Comparison of ENCODE assay signal across 8 mouse cellular contexts in genomic region chr1:119052631-119053177, GRCm38 (mm10). TPM values are rescaled to one million over a fixed set of nuclear protein-coding genes. Genes with fewer than 3 reads are reported as not detected.
DNase-seq lines count a peak whose midpoint lies in the region; ATAC-seq lines count a peak whose summit lies in the region.

No protein-coding gene starts in this region.

- H3K9me3 ChIP-seq in hindbrain, embryonic 15.5 days = no peaks in the 10 kb centered on the region
- no peaks in the 10 kb centered on the region for H3K9me3 ChIP-seq in midbrain, embryonic 13.5 days

- WGBS in hindbrain, embryonic 15.5 days = 1% methylated on average over 31 of the region's 33 CpGs
- WGBS in midbrain, embryonic 13.5 days = under 1% methylated on average over 33 of the region's 33 CpGs

- H3K36me3 ChIP-seq in hindbrain, embryonic 15.5 days = no peaks in the 10 kb centered on the region
- no peaks in the 10 kb centered on the region for H3K36me3 ChIP-seq in midbrain, embryonic 13.5 days

- H3K27me3 ChIP-seq in hindbrain, embryonic 15.5 days = peaks cover 36% of the 10 kb centered on the region
- peaks cover 38% of the 10 kb centered on the region for H3K27me3 ChIP-seq in midbrain, embryonic 13.5 days

- peak; percentile 32 for DNase-seq in adrenal gland, postnatal 14 days
- DNase-seq in adrenal gland, adult 8-10 months = no peak
- DNase-seq in thymus, postnatal 4 days = peak; percentile 15
- DNase-seq in thymus, adult 18-20 months = no peak
- DNase-seq in layer of hippocampus, adult 11-12 months (ENCODE audit: low spot score) = no peak
- no peak for DNase-seq in layer of hippocampus, postnatal 14 days (ENCODE audit: low spot score in 2 of 2)

- H3K4me3 ChIP-seq in hindbrain, embryonic 15.5 days = peak overlapping the region; percentile 49
- H3K4me3 ChIP-seq in midbrain, embryonic 13.5 days (replicated peaks) = peak overlapping the region; percentile 57

- peak overlapping the region; percentile 91 for H3K4me2 ChIP-seq in hindbrain, embryonic 15.5 days
- peak overlapping the region; percentile 93 for H3K4me2 ChIP-seq in midbrain, embryonic 13.5 days (replicated peaks)

- H3K27ac ChIP-seq in hindbrain, embryonic 15.5 days (replicated peaks) = peak overlapping the region; percentile 77
- peak overlapping the region; percentile 83 for H3K27ac ChIP-seq in midbrain, embryonic 13.5 days

- peaks cover 61% of the 10 kb centered on the region for H3K4me1 ChIP-seq in hindbrain, embryonic 15.5 days (replicated peaks)
- peaks cover 66% of the 10 kb centered on the region for H3K4me1 ChIP-seq in midbrain, embryonic 13.5 days (replicated peaks)

- H3K9ac ChIP-seq in hindbrain, embryonic 15.5 days = peak overlapping the region; percentile 37
- peak overlapping the region; percentile 74 for H3K9ac ChIP-seq in midbrain, embryonic 13.5 days (replicated peaks)

- no peak for ATAC-seq in hindbrain, embryonic 15.5 days (ENCODE audit: low FRiP score, low read depth)
- 0 out of 2 replicates have a peak, but pooled peaks have one; percentile 1 for ATAC-seq in midbrain, embryonic 13.5 days

RNA-seq across cellular contexts. Expression of gene Gli2, which starts 0.7 kb away (rescaled TPM):
- 1.5 and 2.3 TPM in 2 replicates for total RNA-seq in adrenal gland, postnatal 14 days (2021)
- total RNA-seq in adrenal gland, adult 8-10 months (2022) = 1 to 10 TPM in 3 of 4 experiments, under 1 TPM in 1; 0.91 to 1.9 (median 1.3) TPM
- polyA plus RNA-seq in hindbrain, embryonic 15.5 days (2015; fragmentation: Nextera tagmentation; extraction: Ambion mirVana) = 2.5 TPM in 2 replicates
- polyA plus RNA-seq in midbrain, embryonic 13.5 days (2015; fragmentation: Nextera tagmentation; extraction: Ambion mirVana) = 2.9 and 3.9 TPM in 2 replicates
- 1 to 10 TPM; 4.2 to 4.5 TPM for total RNA-seq in layer of hippocampus, postnatal 14 days (2021)

Comparison
In these comparisons a context has a peak if more than half of its experiments do, and no peak if none do; other contexts are left out.
1. DNase-seq: peak in adrenal gland, postnatal 14 days (single experiment) and thymus, postnatal 4 days (single experiment); none in adrenal gland, adult 8-10 months (single experiment), thymus, adult 18-20 months (0 of 2), layer of hippocampus, adult 11-12 months (single experiment) and layer of hippocampus, postnatal 14 days (0 of 2).